Mouse (Mus musculus): ENCODE measurements around the gene Stk11ip.

DNA sequence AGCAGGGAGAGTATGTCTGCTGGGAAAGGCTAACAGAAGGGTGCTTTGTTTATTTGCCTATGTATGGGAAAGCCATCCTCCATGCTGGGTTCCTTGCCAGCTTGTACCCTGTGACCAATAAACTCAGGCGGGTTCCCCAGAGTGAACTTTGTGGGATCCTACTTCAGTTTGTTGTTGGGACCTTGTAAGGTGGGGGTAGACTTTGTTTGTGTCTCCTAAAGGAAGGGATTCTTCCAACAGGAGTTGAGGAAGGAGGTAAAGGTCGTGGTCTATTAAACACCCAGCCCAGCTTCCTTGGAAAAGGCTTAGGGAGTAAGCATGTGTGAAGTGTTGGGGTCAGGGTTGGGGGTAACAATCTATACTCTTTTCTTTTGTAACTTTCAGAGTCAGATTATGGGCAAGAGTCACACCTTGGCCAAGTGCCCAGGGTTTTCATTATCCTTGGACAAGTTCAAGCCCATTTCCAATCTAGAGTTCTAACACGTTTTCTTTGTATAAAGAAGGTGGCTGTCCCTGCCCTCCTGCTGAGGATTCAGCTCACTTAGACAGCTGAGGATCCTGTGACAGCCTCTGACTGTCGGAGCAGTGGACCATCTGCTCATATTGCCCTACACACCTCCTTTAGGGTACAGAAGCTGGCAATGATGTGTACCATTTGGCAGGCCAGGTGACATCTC is 40.0 kb downstream of the Stk11ip start:
- no peak for TF ChIP-seq CTCF (conservative IDR thresholded peaks at IDR 0.05; ENCODE audit: low read length)
- no peak for TF ChIP-seq NANOG (IDR thresholded peaks at IDR 0.05; ENCODE audit: borderline replicate concordance, low read length)

All from E14TG2a.4 (cell line).